Comparison of ENCODE assay signal across 24 mouse cellular contexts in the genomic region with DNA sequence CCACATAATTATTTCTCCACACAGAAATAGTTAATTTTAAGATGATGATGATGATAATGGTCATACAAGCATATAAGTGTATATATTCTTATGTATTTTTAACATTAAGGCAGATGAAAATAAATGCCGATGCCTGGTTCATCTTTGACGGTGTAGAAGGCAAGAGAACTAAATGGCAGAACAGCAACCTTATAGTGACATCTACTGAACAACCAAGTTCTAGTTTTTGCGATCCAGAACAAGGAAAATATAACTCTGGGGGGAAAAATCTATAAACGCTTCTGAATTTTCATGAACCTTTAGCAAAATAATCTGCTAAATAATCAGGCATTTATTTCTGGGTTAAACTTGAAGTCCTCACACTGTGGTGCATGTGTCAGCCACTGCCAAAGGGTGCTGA.
DNase-seq lines count a peak whose midpoint lies in the region; ATAC-seq and TF ChIP-seq lines count a peak whose summit lies in the region.
"Had no signal": no experiment of that assay in that cellular context is flagged by ENCODE, and none has a peak within 500 bp of the region (broad histone marks: within the 10 kb centered on the region; RNA-seq: fewer than 3 reads in every experiment).

No protein-coding gene starts in this region.

- H3K9ac ChIP-seq in forebrain, postnatal 0 days, result no peak overlapping the region
- no peak overlapping the region for H3K9ac ChIP-seq in forebrain, embryonic 14.5 days (ENCODE audit: low read length)
- H3K9ac ChIP-seq in hindbrain, postnatal 0 days (replicated peaks; ENCODE audit: low read length), result no peak overlapping the region
- no peak overlapping the region for H3K9ac ChIP-seq in hindbrain, embryonic 11.5 days (ENCODE audit: low read depth, low read length)
- H3K9ac ChIP-seq: embryonic facial prominence, embryonic 12.5 days; forebrain, embryonic 13.5 days had no signal

- 0 out of 2 replicates have a peak, but pooled peaks have one; percentile 7 for TF ChIP-seq CTCF in forebrain, postnatal 0 days (IDR thresholded peaks at IDR 0.05; ENCODE audit: low read depth)
- TF ChIP-seq CTCF in hindbrain, postnatal 0 days (IDR thresholded peaks at IDR 0.05; ENCODE audit: low read depth), result no peak; the same call in 1 of the 2 replicates
- TF ChIP-seq CTCF in left cerebral cortex, adult 2 months (IDR thresholded peaks at IDR 0.05), result peak; percentile 21
- no peak for TF ChIP-seq CTCF in brain, embryonic 14.5 days (IDR thresholded peaks at IDR 0.05; ENCODE audit: borderline replicate concordance, extremely low read depth, insufficient read depth, insufficient read length)

- DNase-seq in forebrain, postnatal 0 days, result peak; percentile 25
- no peak for DNase-seq in forebrain, embryonic 14.5 days (ENCODE audit: low spot score)
- DNase-seq in hindbrain, postnatal 0 days (ENCODE audit: low spot score), result peak; percentile 50
- DNase-seq in hindbrain, embryonic 11.5 days (ENCODE audit: low spot score), result no peak
- DNase-seq in left cerebral cortex, adult 2 months (ENCODE audit: extremely low spot score in 1 of 2, low spot score in 2 of 2), result no peak
- DNase-seq in left cerebral cortex, postnatal 4 days, result no peak
- DNase-seq in brain, embryonic 14.5 days (ENCODE audit: low read depth), result peak; percentile 7
- DNase-seq: adrenal gland, adult 8-10 months; adrenal gland, postnatal 14 days; B cell, adult 2 months; cerebellum, adult 11-12 months; cerebellum, adult 2 months; cerebellum, adult 9-10 months; cerebellum, postnatal 10 days; cerebellum, postnatal 25 days had no signal

- intact Hi-C loops in left cerebral cortex, adult 2 months (cut with DNase I), result no loop called here
- intact Hi-C loops in left cerebral cortex, postnatal 4 days (cut with DNase I), result no loop called here

- H3K9me3 ChIP-seq in forebrain, postnatal 0 days (ENCODE audit: low read length), result no peaks in the 10 kb centered on the region
- no peaks in the 10 kb centered on the region for H3K9me3 ChIP-seq in forebrain, embryonic 14.5 days (replicated peaks; ENCODE audit: control insufficient read depth, low read length)
- no peaks in the 10 kb centered on the region for H3K9me3 ChIP-seq in hindbrain, postnatal 0 days (ENCODE audit: low read length)
- no peaks in the 10 kb centered on the region for H3K9me3 ChIP-seq in hindbrain, embryonic 11.5 days (ENCODE audit: control insufficient read depth, low read length)
- H3K9me3 ChIP-seq: embryonic facial prominence, embryonic 10.5 days; embryonic facial prominence, embryonic 12.5 days; forebrain, embryonic 13.5 days; G1E had no signal

- no peak for TF ChIP-seq POLR2A in brain, embryonic 14.5 days (IDR thresholded peaks at IDR 0.05; ENCODE audit: borderline replicate concordance, extremely low read depth, insufficient read depth, insufficient read length, poor library complexity, severe bottlenecking)

- 85% methylated on average over 4 of the region's 4 CpGs for WGBS in forebrain, postnatal 0 days
- 96% methylated on average over 4 of the region's 4 CpGs for WGBS in forebrain, embryonic 14.5 days
- 77% methylated on average over 4 of the region's 4 CpGs for WGBS in hindbrain, postnatal 0 days
- WGBS in hindbrain, embryonic 11.5 days, result 88% methylated on average over 4 of the region's 4 CpGs

- H3K27me3 ChIP-seq in forebrain, postnatal 0 days (ENCODE audit: insufficient read depth, low read length), result no peaks in the 10 kb centered on the region
- H3K27me3 ChIP-seq in forebrain, embryonic 14.5 days (replicated peaks; ENCODE audit: control insufficient read depth, insufficient read depth, low read length), result no peaks in the 10 kb centered on the region
- H3K27me3 ChIP-seq in hindbrain, postnatal 0 days (ENCODE audit: insufficient read depth, low read length), result no peaks in the 10 kb centered on the region
- no peaks in the 10 kb centered on the region for H3K27me3 ChIP-seq in hindbrain, embryonic 11.5 days (ENCODE audit: control insufficient read depth, insufficient read depth, low read length)
- H3K27me3 ChIP-seq: CH12.LX; embryonic facial prominence, embryonic 12.5 days; forebrain, embryonic 13.5 days had no signal

- no peak overlapping the region for H3K27ac ChIP-seq in forebrain, postnatal 0 days (ENCODE audit: low read depth, low read length)
- H3K27ac ChIP-seq in forebrain, embryonic 14.5 days (ENCODE audit: low read depth, low read length), result no peak overlapping the region
- H3K27ac ChIP-seq in hindbrain, postnatal 0 days, result no peak overlapping the region
- no peak overlapping the region for H3K27ac ChIP-seq in hindbrain, embryonic 11.5 days (ENCODE audit: low read depth, low read length)
- H3K27ac ChIP-seq in left cerebral cortex, adult 2 months, result no peak overlapping the region
- H3K27ac ChIP-seq: embryonic facial prominence, embryonic 10.5 days; embryonic facial prominence, embryonic 12.5 days; forebrain, embryonic 13.5 days had no signal

- ATAC-seq in forebrain, postnatal 0 days, result no peak
- no peak for ATAC-seq in forebrain, embryonic 14.5 days
- no peak for ATAC-seq in hindbrain, postnatal 0 days
- ATAC-seq in hindbrain, embryonic 11.5 days (ENCODE audit: low FRiP score), result no peak
- ATAC-seq: activated CD4-positive, CD25-positive, alpha-beta regulatory T cell, adult 4 months; CD4-positive, CD25-positive, alpha-beta regulatory T cell, adult 4 months; forebrain, embryonic 13.5 days; forebrain, embryonic 16.5 days; Patski had no signal

- H3K4me1 ChIP-seq in forebrain, postnatal 0 days (ENCODE audit: insufficient read depth), result no peaks in the 10 kb centered on the region
- no peaks in the 10 kb centered on the region for H3K4me1 ChIP-seq in forebrain, embryonic 14.5 days (ENCODE audit: control insufficient read depth, insufficient read depth, low read length)
- H3K4me1 ChIP-seq in hindbrain, postnatal 0 days (ENCODE audit: insufficient read depth, low read length), result no peaks in the 10 kb centered on the region
- no peaks in the 10 kb centered on the region for H3K4me1 ChIP-seq in hindbrain, embryonic 11.5 days (replicated peaks; ENCODE audit: control insufficient read depth, insufficient read depth, low read length)
- H3K4me1 ChIP-seq: embryonic facial prominence, embryonic 10.5 days; embryonic facial prominence, embryonic 12.5 days; forebrain, embryonic 13.5 days had no signal

- no peaks in the 10 kb centered on the region for H3K36me3 ChIP-seq in forebrain, postnatal 0 days (ENCODE audit: insufficient read depth)
- H3K36me3 ChIP-seq in forebrain, embryonic 14.5 days (ENCODE audit: control insufficient read depth, insufficient read depth, low read length), result no peaks in the 10 kb centered on the region
- H3K36me3 ChIP-seq in hindbrain, postnatal 0 days (ENCODE audit: insufficient read depth, low read length), result no peaks in the 10 kb centered on the region
- H3K36me3 ChIP-seq in hindbrain, embryonic 11.5 days (ENCODE audit: control insufficient read depth, insufficient read depth, low read length), result no peaks in the 10 kb centered on the region
- H3K36me3 ChIP-seq: embryonic facial prominence, embryonic 10.5 days; embryonic facial prominence, embryonic 12.5 days; G1E had no signal

- H3K4me3 ChIP-seq in forebrain, postnatal 0 days (ENCODE audit: low read depth, low read length), result no peak overlapping the region
- no peak overlapping the region for H3K4me3 ChIP-seq in forebrain, embryonic 14.5 days (ENCODE audit: low read depth, low read length)
- H3K4me3 ChIP-seq in hindbrain, postnatal 0 days (ENCODE audit: low read length), result no peak overlapping the region
- H3K4me3 ChIP-seq in hindbrain, embryonic 11.5 days (ENCODE audit: low read depth, low read length), result no peak overlapping the region
- H3K4me3 ChIP-seq in left cerebral cortex, adult 2 months, result no peak overlapping the region
- H3K4me3 ChIP-seq: embryonic facial prominence, embryonic 10.5 days; embryonic facial prominence, embryonic 12.5 days; forebrain, embryonic 13.5 days had no signal

- H3K4me2 ChIP-seq in forebrain, postnatal 0 days (ENCODE audit: low read depth), result no peak overlapping the region
- no peak overlapping the region for H3K4me2 ChIP-seq in forebrain, embryonic 14.5 days (ENCODE audit: low read length)
- no peak overlapping the region for H3K4me2 ChIP-seq in hindbrain, postnatal 0 days (ENCODE audit: low read depth, low read length)
- H3K4me2 ChIP-seq in hindbrain, embryonic 11.5 days (replicated peaks; ENCODE audit: low read depth, low read length), result no peak overlapping the region
- H3K4me2 ChIP-seq: embryonic facial prominence, embryonic 12.5 days; forebrain, embryonic 13.5 days had no signal

Comparison
In these comparisons a context has a peak if more than half of its experiments do, and no peak if none do; other contexts are left out.
1. DNase-seq: peak in forebrain, postnatal 0 days (single experiment), hindbrain, postnatal 0 days (single experiment) and brain, embryonic 14.5 days (single experiment); none in forebrain, embryonic 14.5 days (single experiment), hindbrain, embryonic 11.5 days (single experiment), left cerebral cortex, adult 2 months (0 of 2) and left cerebral cortex, postnatal 4 days (single experiment).
2. CTCF ChIP-seq: peak in forebrain, postnatal 0 days (single experiment) and left cerebral cortex, adult 2 months (single experiment); none in hindbrain, postnatal 0 days (single experiment) and brain, embryonic 14.5 days (single experiment).